Mouse (Mus musculus) embryonic facial prominence, embryonic 14.5 days (tissue): ENCODE measurements around the gene Snx32. TPM values are rescaled to one million over a fixed set of nuclear protein-coding genes. Genes with fewer than 3 reads are reported as not detected.
A peak's percentile ranks its signal among the peaks of the same experiment; 100 is the strongest.

Experiments used
- ATAC-seq: fragments of 200-750 bp; cut with Nextera tagmentation; 2 replicates; pipeline ENCODE4 v1.8.0; 2017; ENCODE audit warnings: low read depth, moderate number of reproducible peaks, moderate TSS enrichment
- DNase-seq: peaks from one replicate; pipeline ENCODE4 v3.0.0-alpha.2; 2015; ENCODE audit warnings: low spot score
- H3K27ac ChIP-seq: fragments of 300-500 bp; sonication (generic); replicated peaks from 2 replicates; pipeline ENCODE4 v1.5.1; 2014; ENCODE audit warnings: low read depth, mild to moderate bottlenecking, low read length, moderate library complexity
- H3K27me3 ChIP-seq: fragments of 300-500 bp; sonication (generic); replicated peaks from 2 replicates; pipeline ENCODE4 v1.6.1; 2014; ENCODE audit warnings: low read length; ENCODE audit not compliant: control insufficient read depth, insufficient read depth
- H3K36me3 ChIP-seq: fragments of 300-500 bp; sonication (generic); 2 replicates; pipeline ENCODE4 v1.6.1; 2014; ENCODE audit warnings: low read length, mixed read lengths; ENCODE audit not compliant: control insufficient read depth, insufficient read depth
- H3K4me1 ChIP-seq: fragments of 300-500 bp; sonication (generic); 2 replicates; pipeline ENCODE4 v1.6.1; 2014; ENCODE audit warnings: antibody characterized with exemption, low read length; ENCODE audit not compliant: control insufficient read depth, insufficient read depth
- H3K4me2 ChIP-seq: fragments of 300-500 bp; sonication (generic); 2 replicates; pipeline ENCODE4 v1.6.1; 2014; ENCODE audit warnings: low read depth, mild to moderate bottlenecking, low read length, moderate library complexity, mixed read lengths
- H3K4me3 ChIP-seq: fragments of 300-500 bp; sonication (generic); 2 replicates; pipeline ENCODE4 v1.5.1; 2014; ENCODE audit warnings: low read depth, mild to moderate bottlenecking, low read length
- H3K9ac ChIP-seq: fragments of 300-500 bp; sonication (generic); 2 replicates; pipeline ENCODE4 v1.6.1; 2014; ENCODE audit warnings: low read depth, mild to moderate bottlenecking, low read length, moderate library complexity, mixed read lengths
- H3K9me3 ChIP-seq: fragments of 300-500 bp; sonication (generic); 2 replicates; pipeline ENCODE4 v1.6.1; 2016; ENCODE audit warnings: low read length; ENCODE audit not compliant: control insufficient read depth
- WGBS: fragments of 180-500 bp; shearing (Covaris S2); extraction: QIAGEN DNeasy Blood & Tissue Kit; methylation state at CpG from one replicate; pipeline ENCODE4 v1.1.7; 2014; 5-methylcytosine and 5-hydroxymethylcytosine counted together
- polyA plus RNA-seq: library from polyadenylated mRNA; unstranded; fragments of >200 nt; fragmentation: Nextera tagmentation; extraction: Ambion mirVana; gene quantifications from 2 replicates; pipeline ENCODE4 v1.2.1, GENCODE M21; 2014

Gene Snx32
- polyA plus RNA-seq, 1 experiment from 2014 or later, result 10.7 TPM

GRCm38 (mm10) chr19:5516906-5517505 lies 6.7 kb upstream of the Snx32 start:
- H3K9me3 ChIP-seq, result no peaks in the 10 kb centered on the region
- DNase-seq, result no peak
- H3K36me3 ChIP-seq, result no peaks in the 10 kb centered on the region
- no peak overlapping the region for H3K27ac ChIP-seq
- H3K27me3 ChIP-seq, result no peaks in the 10 kb centered on the region
- no peaks in the 10 kb centered on the region for H3K4me1 ChIP-seq
- no peak overlapping the region for H3K4me3 ChIP-seq
- H3K4me2 ChIP-seq, result no peak overlapping the region
- H3K9ac ChIP-seq, result no peak overlapping the region
- WGBS, result 77% methylated on average over 8 of the region's 8 CpGs
- no peak for ATAC-seq

GRCm38 (mm10) chr19:5515840-5516777 lies 5.8 kb upstream of the Snx32 start:
- Histone ChIP-seq H3K27me3 (no peaks in the 10 kb centered on the region), H3K27ac (no peak overlapping the region), H3K36me3 (no peaks in the 10 kb centered on the region), H3K9me3 (no peaks in the 10 kb centered on the region), H3K9ac (no peak overlapping the region), H3K4me2 (no peak overlapping the region), H3K4me1 (0 out of 2 replicates have a peak, but pooled peaks cover 2% of the 10 kb centered on the region), H3K4me3 (no peak overlapping the region)
- no peak for DNase-seq
- no peak for ATAC-seq
- WGBS, result 79% methylated on average over 7 of the region's 7 CpGs

GRCm38 (mm10) chr19:5513005-5513349 lies 2.6 kb upstream of the Snx32 start:
- no peak for ATAC-seq
- Histone ChIP-seq H3K4me1 (0 out of 2 replicates have a peak, but pooled peaks cover 6% of the 10 kb centered on the region), H3K4me2 (no peak overlapping the region), H3K9ac (no peak overlapping the region), H3K9me3 (peaks cover 11% of the 10 kb centered on the region), H3K4me3 (no peak overlapping the region), H3K27ac (no peak overlapping the region), H3K27me3 (no peaks in the 10 kb centered on the region), H3K36me3 (no peaks in the 10 kb centered on the region)
- DNase-seq, result no peak
- 81% methylated on average over 3 of the region's 3 CpGs for whole genome bisulfite sequencing

- no peak for DNase-seq
- H3K4me2 ChIP-seq, result no peak overlapping the region
Observed at GRCm38 (mm10) chr19:5512091-5513004, 2.0 kb upstream of the Snx32 start.

GRCm38 (mm10) chr19:5511074-5511632 lies 815 bp upstream of the Snx32 start:
- DNase-seq (no peak), ATAC-seq (no peak)
- H3K9ac ChIP-seq, result peak overlapping the region; percentile 65
- H3K27ac ChIP-seq, result no peak overlapping the region
- peaks cover 11% of the 10 kb centered on the region for H3K9me3 ChIP-seq
- H3K27me3 ChIP-seq, result no peaks in the 10 kb centered on the region
- 53% methylated on average over 15 of the region's 15 CpGs for WGBS
- H3K4me1 ChIP-seq, result 0 out of 2 replicates have a peak, but pooled peaks cover 6% of the 10 kb centered on the region
- H3K4me2 ChIP-seq, result peak overlapping the region; percentile 80
- no peaks in the 10 kb centered on the region for H3K36me3 ChIP-seq
- peak overlapping the region; percentile 48 for H3K4me3 ChIP-seq

More at GRCm38 (mm10) chr19:5512091-5513004, 2.0 kb upstream of the Snx32 start:
- H3K4me3 ChIP-seq, result no peak overlapping the region
- H3K9me3 ChIP-seq, result peaks cover 11% of the 10 kb centered on the region
- H3K27ac ChIP-seq, result no peak overlapping the region
- H3K27me3 ChIP-seq, result no peaks in the 10 kb centered on the region
- no peaks in the 10 kb centered on the region for H3K36me3 ChIP-seq
- H3K9ac ChIP-seq, result no peak overlapping the region
- ATAC-seq, result no peak
- WGBS, result 87% methylated on average over 11 of the region's 12 CpGs
- 0 out of 2 replicates have a peak, but pooled peaks cover 6% of the 10 kb centered on the region for H3K4me1 ChIP-seq

DNA sequence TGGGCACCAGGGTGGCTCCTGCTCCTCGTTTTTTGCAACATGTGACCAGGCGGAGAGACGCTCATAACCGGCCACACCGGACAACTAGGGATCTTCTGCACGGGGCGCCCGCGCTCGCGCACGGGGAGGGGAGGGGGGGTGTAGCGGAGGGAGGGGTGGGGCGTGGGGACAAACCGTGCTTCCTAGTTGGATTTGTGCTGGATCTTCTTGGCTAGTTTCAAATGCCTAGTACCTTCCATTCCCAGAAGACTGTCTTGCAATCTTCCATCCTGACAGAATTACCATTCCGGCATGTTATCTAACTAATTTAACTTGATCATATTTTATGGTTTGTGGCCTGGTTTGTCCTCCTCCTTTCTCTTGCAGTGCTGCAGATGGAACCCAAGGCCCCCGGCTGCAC lies 6.7 kb downstream of the Snx32 start, which contains the start of gene 1700020D05Rik:
Gene 1700020D05Rik, minus strand, starts transcription at position 101 of the 400 bp plus-strand sequence.
- 73% methylated on average over 13 of the region's 17 CpGs for WGBS
- DNase-seq (no peak), ATAC-seq (no peak)
- Histone ChIP-seq H3K36me3 (0 out of 2 replicates have a peak, but pooled peaks cover 6% of the 10 kb centered on the region), H3K9ac (no peak within 1 kb of the TSS), H3K27me3 (no peaks in the 10 kb centered on the region), H3K9me3 (peaks cover 4% of the 10 kb centered on the region), H3K4me2 (no peak within 1 kb of the TSS), H3K4me1 (no peaks in the 10 kb centered on the region), H3K27ac (no peak within 1 kb of the TSS), H3K4me3 (no peak within 1 kb of the TSS)

DNA sequence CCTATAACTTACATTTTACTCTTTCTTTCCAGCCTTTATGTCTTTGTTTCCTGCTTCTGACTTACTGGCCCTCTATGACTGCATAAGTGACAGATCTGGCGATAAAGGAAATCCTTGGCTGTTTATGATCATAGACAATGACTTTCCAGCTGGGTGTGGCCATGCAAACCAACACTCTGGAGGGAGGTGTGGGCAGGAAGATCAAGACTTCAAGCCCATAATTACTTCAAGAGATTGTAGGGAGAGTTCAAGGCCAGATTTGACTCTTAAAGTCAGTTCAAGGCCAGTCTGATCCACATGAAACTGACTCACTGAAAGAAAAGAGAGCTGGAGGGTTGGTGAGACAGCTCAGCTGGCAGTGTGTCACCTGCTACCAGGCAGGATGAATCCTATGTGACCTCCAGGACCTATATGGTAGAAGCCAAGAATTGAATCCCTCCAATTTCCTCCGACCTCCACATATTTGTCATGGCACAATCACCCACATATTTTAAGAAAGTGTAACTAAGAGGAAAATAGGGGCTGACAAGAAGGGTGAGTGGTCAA lies 9.9 kb downstream of the Snx32 start:
- no peaks in the 10 kb centered on the region for H3K9me3 ChIP-seq
- DNase-seq (no peak), ATAC-seq (no peak)
- H3K4me1 ChIP-seq, result no peaks in the 10 kb centered on the region
- no peak overlapping the region for H3K27ac ChIP-seq
- WGBS, result 86% methylated on average over 2 of the region's 2 CpGs
- no peak overlapping the region for H3K9ac ChIP-seq
- peaks cover 34% of the 10 kb centered on the region for H3K36me3 ChIP-seq
- no peak overlapping the region for H3K4me3 ChIP-seq
- no peaks in the 10 kb centered on the region for H3K27me3 ChIP-seq
- H3K4me2 ChIP-seq, result no peak overlapping the region

GRCm38 (mm10) chr19:5496052-5496370 lies 14.3 kb downstream of the Snx32 start:
- H3K9ac ChIP-seq, result no peak overlapping the region
- H3K4me2 ChIP-seq, result no peak overlapping the region
- DNase-seq (no peak), ATAC-seq (no peak)
- 89% methylated on average over 10 of the region's 16 CpGs for WGBS
- peaks cover 59% of the 10 kb centered on the region for H3K36me3 ChIP-seq
- no peaks in the 10 kb centered on the region for H3K27me3 ChIP-seq
- no peak overlapping the region for H3K27ac ChIP-seq
- H3K9me3 ChIP-seq, result no peaks in the 10 kb centered on the region
- no peak overlapping the region for H3K4me3 ChIP-seq
- no peaks in the 10 kb centered on the region; the same call in 1 of the 2 replicates for H3K4me1 ChIP-seq
